Mouse (Mus musculus) embryonic fibroblast, embryonic 13.5 days (primary cell): ENCODE results near the gene Eya3.

Experiments
- CTCF ChIP-seq: IDR thresholded peaks from 2 replicates; pipeline ENCODE4 v1.5.1; 2011; ENCODE audit warnings: mild to moderate bottlenecking, control low read depth, low read length, moderate library complexity, borderline replicate concordance; ENCODE audit not compliant: insufficient read depth
- POLR2A ChIP-seq: IDR thresholded peaks from 2 replicates; pipeline ENCODE4 v1.6.1; 2011; ENCODE audit warnings: low read depth, mild to moderate bottlenecking, control low read depth, low read length, moderate library complexity

GRCm38 (mm10) chr4:132689634-132690033, 50.8 kb downstream of the Eya3 start:
- no peak for TF ChIP-seq CTCF
- TF ChIP-seq POLR2A: no peak
